Mouse (Mus musculus) neural tube, embryonic 14.5 days (tissue): ENCODE data around the gene Cox4i1. TPM values are rescaled to one million over a fixed set of nuclear protein-coding genes. Genes with fewer than 3 reads are reported as not detected.
A peak's percentile ranks its signal among the peaks of the same experiment; 100 is the strongest.
"Not testable (repeated sequence)": the region's sequence is repeated elsewhere in the genome, so short reads cannot be mapped to it uniquely, and the experiment has no call there.

Source experiments
- ATAC-seq: fragments of 200-750 bp; cut with Nextera tagmentation; 2 replicates; pipeline ENCODE4 v1.8.0; 2017; ENCODE audit warnings: low read depth, mild to moderate bottlenecking, moderate TSS enrichment, moderate library complexity
- H3K27ac ChIP-seq: fragments of 300-500 bp; sonication (generic); 2 replicates; pipeline ENCODE4 v1.5.1; 2014; ENCODE audit warnings: low read depth, mild to moderate bottlenecking, control low read depth, low read length, moderate library complexity, mixed read lengths
- H3K27me3 ChIP-seq: fragments of 300-500 bp; sonication (generic); 2 replicates; pipeline ENCODE4 v1.6.1; 2014; ENCODE audit warnings: low read length; ENCODE audit not compliant: control insufficient read depth, insufficient read depth
- H3K36me3 ChIP-seq: fragments of 300-500 bp; sonication (generic); 2 replicates; pipeline ENCODE4 v1.6.1; 2014; ENCODE audit warnings: low read length, mixed read lengths; ENCODE audit not compliant: control insufficient read depth, insufficient read depth
- H3K4me1 ChIP-seq: fragments of 300-500 bp; sonication (generic); 2 replicates; pipeline ENCODE4 v1.6.1; 2014; ENCODE audit warnings: low read length; ENCODE audit not compliant: control insufficient read depth, insufficient read depth
- H3K4me2 ChIP-seq: fragments of 300-500 bp; sonication (generic); 2 replicates; pipeline ENCODE4 v1.6.1; 2014; ENCODE audit warnings: mild to moderate bottlenecking, low read depth, low read length, control low read depth
- H3K4me3 ChIP-seq: fragments of 300-500 bp; sonication (generic); 2 replicates; pipeline ENCODE4 v1.5.1; 2014; ENCODE audit warnings: low read depth, low read length, control low read depth, mixed read lengths
- H3K9ac ChIP-seq: fragments of 300-500 bp; sonication (generic); replicated peaks from 2 replicates; pipeline ENCODE4 v1.6.1; 2014; ENCODE audit warnings: low read depth, mild to moderate bottlenecking, control low read depth, low read length, mixed read lengths
- H3K9me3 ChIP-seq: fragments of 300-500 bp; sonication (generic); 2 replicates; pipeline ENCODE4 v1.6.1; 2016; ENCODE audit warnings: low read length; ENCODE audit not compliant: control insufficient read depth
- WGBS: fragments of 180-500 bp; shearing (Covaris S2); extraction: QIAGEN DNeasy Blood & Tissue Kit; methylation state at CpG from one replicate; pipeline ENCODE4 v1.1.7; 2014; 5-methylcytosine and 5-hydroxymethylcytosine counted together
- polyA plus RNA-seq: library from polyadenylated mRNA; unstranded; fragments of >200 nt; fragmentation: Nextera tagmentation; extraction: Ambion mirVana; gene quantifications from 2 replicates; pipeline ENCODE4 v1.2.1, GENCODE M21; 2014

Gene Cox4i1
- polyA plus RNA-seq, 1 experiment from 2014 or later, result 1,298 TPM

GRCm38 (mm10) chr8:120672626-120673229 is 4.7 kb downstream of the Cox4i1 start:
- 92% methylated on average over 16 of the region's 16 CpGs for WGBS
- no peaks in the 10 kb centered on the region for H3K9me3 ChIP-seq
- no peak for ATAC-seq
- no peak overlapping the region for H3K9ac ChIP-seq
- H3K4me1 ChIP-seq, result 0 out of 2 replicates have a peak, but pooled peaks cover 3% of the 10 kb centered on the region
- no peaks in the 10 kb centered on the region for H3K27me3 ChIP-seq
- H3K27ac ChIP-seq, result no peak overlapping the region
- H3K4me2 ChIP-seq, result no peak overlapping the region
- peaks cover 34% of the 10 kb centered on the region for H3K36me3 ChIP-seq
- H3K4me3 ChIP-seq, result no peak overlapping the region

GRCm38 (mm10) chr8:120673298-120673697 is 5.3 kb downstream of the Cox4i1 start:
- no peak overlapping the region for H3K9ac ChIP-seq
- 94% methylated on average over 7 of the region's 7 CpGs for WGBS
- no peaks in the 10 kb centered on the region for H3K27me3 ChIP-seq
- peaks cover 34% of the 10 kb centered on the region for H3K36me3 ChIP-seq
- H3K9me3 ChIP-seq, result no peaks in the 10 kb centered on the region
- no peak overlapping the region for H3K4me2 ChIP-seq
- H3K4me3 ChIP-seq, result no peak overlapping the region
- 0 out of 2 replicates have a peak, but pooled peaks cover 3% of the 10 kb centered on the region for H3K4me1 ChIP-seq
- no peak for ATAC-seq
- H3K27ac ChIP-seq, result no peak overlapping the region

- no peaks in the 10 kb centered on the region for H3K9me3 ChIP-seq
- no peak overlapping the region for H3K4me2 ChIP-seq
- H3K27me3 ChIP-seq, result no peaks in the 10 kb centered on the region
- H3K9ac ChIP-seq, result no peak overlapping the region
- no peak for ATAC-seq
- no peak overlapping the region for H3K4me3 ChIP-seq
- no peak overlapping the region for H3K27ac ChIP-seq
- peaks cover 27% of the 10 kb centered on the region for H3K36me3 ChIP-seq
- H3K4me1 ChIP-seq, result no peaks in the 10 kb centered on the region
- 76% methylated on average over 8 of the region's 8 CpGs for WGBS
Measured at GRCm38 (mm10) chr8:120675718-120676117, 7.7 kb downstream of the Cox4i1 start.

- H3K4me2 ChIP-seq, result no peak overlapping the region
- no peaks in the 10 kb centered on the region for H3K4me1 ChIP-seq
- no peak overlapping the region for H3K27ac ChIP-seq
- H3K9ac ChIP-seq, result no peak overlapping the region
- H3K4me3 ChIP-seq, result no peak overlapping the region
- no peaks in the 10 kb centered on the region for H3K9me3 ChIP-seq
- WGBS, result 16% methylated on average over 10 of the region's 10 CpGs
- H3K27me3 ChIP-seq, result no peaks in the 10 kb centered on the region
- peaks cover 8% of the 10 kb centered on the region for H3K36me3 ChIP-seq
- ATAC-seq, result peak; percentile 58; the same call in 1 of the 2 replicates
Measured at GRCm38 (mm10) chr8:120678447-120678846, 10.4 kb downstream of the Cox4i1 start.

- no peak overlapping the region for H3K9ac ChIP-seq
- 79% methylated on average over 11 of the region's 11 CpGs for WGBS
- no peak overlapping the region for H3K4me3 ChIP-seq
- H3K36me3 ChIP-seq, result no peaks in the 10 kb centered on the region
- H3K9me3 ChIP-seq, result no peaks in the 10 kb centered on the region
- H3K4me1 ChIP-seq, result no peaks in the 10 kb centered on the region
- no peak overlapping the region for H3K4me2 ChIP-seq
- ATAC-seq, result no peak
- H3K27ac ChIP-seq, result no peak overlapping the region
- H3K27me3 ChIP-seq, result no peaks in the 10 kb centered on the region
Measured at GRCm38 (mm10) chr8:120679629-120680387, 11.8 kb downstream of the Cox4i1 start.

GRCm38 (mm10) chr8:120680405-120680804 is 12.4 kb downstream of the Cox4i1 start:
- not testable (repeated sequence) for H3K9ac ChIP-seq, H3K27ac ChIP-seq, H3K4me2 ChIP-seq, H3K27me3 ChIP-seq, H3K4me3 ChIP-seq, H3K4me1 ChIP-seq, ATAC-seq, H3K36me3 ChIP-seq, H3K9me3 ChIP-seq
- WGBS, result 61% methylated on average over 7 of the region's 7 CpGs

- 85% methylated on average over 10 of the region's 10 CpGs for WGBS
- H3K4me3 ChIP-seq, result no peak overlapping the region
- H3K27ac ChIP-seq, result no peak overlapping the region
- H3K4me1 ChIP-seq, result no peaks in the 10 kb centered on the region
- ATAC-seq, result no peak
- H3K36me3 ChIP-seq, result no peaks in the 10 kb centered on the region
- H3K4me2 ChIP-seq, result no peak overlapping the region
- no peak overlapping the region for H3K9ac ChIP-seq
- H3K9me3 ChIP-seq, result no peaks in the 10 kb centered on the region
- H3K27me3 ChIP-seq, result no peaks in the 10 kb centered on the region
Measured at GRCm38 (mm10) chr8:120681113-120681512, 13.1 kb downstream of the Cox4i1 start.

- Histone ChIP-seq H3K4me1 (no peaks in the 10 kb centered on the region), H3K36me3 (no peaks in the 10 kb centered on the region), H3K9me3 (no peaks in the 10 kb centered on the region), H3K4me3 (no peak overlapping the region), H3K27ac (no peak overlapping the region), H3K4me2 (no peak overlapping the region), H3K27me3 (no peaks in the 10 kb centered on the region; the same call in 1 of the 2 replicates), H3K9ac (no peak overlapping the region)
- 12% methylated on average over 10 of the region's 10 CpGs for WGBS
- ATAC-seq, result no peak
Measured at GRCm38 (mm10) chr8:120683602-120684001, 15.6 kb downstream of the Cox4i1 start.

- Histone ChIP-seq H3K36me3 (no peaks in the 10 kb centered on the region), H3K9me3 (no peaks in the 10 kb centered on the region), H3K27ac (no peak overlapping the region), H3K4me3 (no peak overlapping the region), H3K4me2 (no peak overlapping the region), H3K9ac (no peak overlapping the region), H3K27me3 (no peaks in the 10 kb centered on the region; the same call in 1 of the 2 replicates), H3K4me1 (no peaks in the 10 kb centered on the region)
- WGBS, result 70% methylated on average over 5 of the region's 5 CpGs
- no peak for ATAC-seq
Measured at GRCm38 (mm10) chr8:120684082-120684481, 16.1 kb downstream of the Cox4i1 start.
